Mouse (Mus musculus) cerebellum, adult 2 months (tissue): ENCODE data around the gene Ric8b. TPM values are rescaled to one million over a fixed set of nuclear protein-coding genes. Genes with fewer than 3 reads are reported as not detected.

Source experiments
- DNase-seq, 2 experiments: peaks; one replicate each; pipeline ENCODE4 v3.0.0; 2021
- H3K27ac ChIP-seq: fragments of 200-500 bp; 2 replicates; pipeline ENCODE4 v1.5.1; 2012; ENCODE audit warnings: low read length, control low read depth, inconsistent platforms; ENCODE audit not compliant: insufficient read depth
- H3K27me3 ChIP-seq: fragments of 200-500 bp; 2 replicates; pipeline ENCODE4 v1.6.1; 2012; ENCODE audit warnings: inconsistent platforms, mild to moderate bottlenecking, low read length, moderate library complexity; ENCODE audit not compliant: control insufficient read depth, insufficient read depth
- H3K4me1 ChIP-seq: fragments of 200-500 bp; 2 replicates; pipeline ENCODE4 v1.6.1; 2011; ENCODE audit warnings: low read length; ENCODE audit not compliant: control insufficient read depth, insufficient read depth
- H3K4me3 ChIP-seq: fragments of 200-500 bp; replicated peaks from 2 replicates; pipeline ENCODE3; 2011; ENCODE audit warnings: mild to moderate bottlenecking, low read depth, low read length, control low read depth; ENCODE audit not compliant: insufficient read depth
- CTCF ChIP-seq: fragments of 200-500 bp; IDR thresholded peaks from 2 replicates; pipeline ENCODE4 v1.5.1; 2011; ENCODE audit warnings: low read depth, mild to moderate bottlenecking, control low read depth, low read length, moderate library complexity, borderline replicate concordance; ENCODE audit not compliant: insufficient read depth
- POLR2A ChIP-seq: fragments of 200-500 bp; IDR thresholded peaks from 2 replicates; pipeline ENCODE4 v1.6.1; 2011; ENCODE audit warnings: low read length, control low read depth, borderline replicate concordance; ENCODE audit not compliant: insufficient read depth
- WGBS: fragments of 180-500 bp; shearing (Covaris S2); methylation state at CpG from one replicate; pipeline ENCODE4 v1.1.7; 2018; 5-methylcytosine and 5-hydroxymethylcytosine counted together
- polyA plus RNA-seq: library from polyadenylated mRNA; depleted of rRNA; stranded (reverse); fragments of >200 nt; gene quantifications from 2 replicates; pipeline ENCODE4 v1.2.3, GENCODE M21; 2012; rRNA removed

Ric8b gene
- polyA plus RNA-seq, 1 experiment, result 43.3 TPM

GRCm38 (mm10) chr10:85046585-85046984 lies 129.2 kb downstream of the Ric8b start:
- Histone ChIP-seq H3K27ac (no peak overlapping the region), H3K4me1 (no peaks in the 10 kb centered on the region), H3K27me3 (no peaks in the 10 kb centered on the region), H3K4me3 (no peak overlapping the region)
- no peak for TF ChIP-seq POLR2A
- peak; percentile 63 for TF ChIP-seq CTCF
- 18% methylated on average over 5 of the region's 5 CpGs for WGBS
- DNase-seq, result peak in 1 of 2 experiments; percentile 21

GRCm38 (mm10) chr10:85048008-85048407 lies 130.6 kb downstream of the Ric8b start:
- WGBS, result 94% methylated on average over 8 of the region's 8 CpGs
- Histone ChIP-seq H3K27ac (no peak overlapping the region), H3K4me1 (no peaks in the 10 kb centered on the region), H3K27me3 (no peaks in the 10 kb centered on the region), H3K4me3 (no peak overlapping the region)
- DNase-seq, result no peak
- no peak for TF ChIP-seq POLR2A
- TF ChIP-seq CTCF, result no peak

- TF ChIP-seq POLR2A (no peak), CTCF (no peak)
- WGBS, result 60% methylated on average over 4 of the region's 4 CpGs
Measured at GRCm38 (mm10) chr10:85050668-85051208, 133.3 kb downstream of the Ric8b start.

GRCm38 (mm10) chr10:85052451-85052850 lies 135.0 kb downstream of the Ric8b start:
- Histone ChIP-seq H3K4me1 (no peaks in the 10 kb centered on the region), H3K4me3 (no peak overlapping the region), H3K27ac (no peak overlapping the region), H3K27me3 (no peaks in the 10 kb centered on the region)
- WGBS, result 50% methylated on average over 4 of the region's 4 CpGs
- no peak for DNase-seq
- TF ChIP-seq POLR2A, result no peak
- TF ChIP-seq CTCF, result no peak

More at GRCm38 (mm10) chr10:85050668-85051208, 133.3 kb downstream of the Ric8b start:
- Histone ChIP-seq H3K27me3 (no peaks in the 10 kb centered on the region), H3K27ac (no peak overlapping the region), H3K4me1 (no peaks in the 10 kb centered on the region), H3K4me3 (no peak overlapping the region)
- DNase-seq, result no peak

GRCm38 (mm10) chr10:85054876-85055275 lies 137.5 kb downstream of the Ric8b start:
- WGBS, result 78% methylated on average over 2 of the region's 2 CpGs
- TF ChIP-seq CTCF, result no peak
- TF ChIP-seq POLR2A, result no peak
- no peak for DNase-seq
- no peak overlapping the region for H3K4me3 ChIP-seq
- no peaks in the 10 kb centered on the region for H3K27me3 ChIP-seq
- H3K27ac ChIP-seq, result no peak overlapping the region
- H3K4me1 ChIP-seq, result no peaks in the 10 kb centered on the region

Other genes with a start within 250 kb of the Ric8b start
- 16.9 and 17.0 TPM in 2 replicates for gene Rfx4, start 161.6 kb upstream of the Ric8b start, polyA plus RNA-seq
- 0.82 and 0.87 TPM in 2 replicates for gene Fhl4, start 184.9 kb downstream of the Ric8b start, polyA plus RNA-seq
- gene Tmem263, start 185.0 kb downstream of the Ric8b start, polyA plus RNA-seq, result 14.0 and 14.2 TPM in 2 replicates
- gene Mterf2, start 210.4 kb downstream of the Ric8b start, polyA plus RNA-seq, result 22.4 and 23.0 TPM in 2 replicates